Mouse (Mus musculus) c-Kit-positive CD71-positive TER-119-positive erythroid progenitor cells, embryonic 14.5 days (primary cell): Measurements from ENCODE around the gene Hyls1.
A peak's percentile ranks its signal among the peaks of the same experiment; 100 is the strongest.

Experiments
- DNase-seq: peaks from one replicate; pipeline ENCODE4 v3.0.0-alpha.2; 2013; ENCODE audit warnings: low spot score

The Hyls1 gene

DNA sequence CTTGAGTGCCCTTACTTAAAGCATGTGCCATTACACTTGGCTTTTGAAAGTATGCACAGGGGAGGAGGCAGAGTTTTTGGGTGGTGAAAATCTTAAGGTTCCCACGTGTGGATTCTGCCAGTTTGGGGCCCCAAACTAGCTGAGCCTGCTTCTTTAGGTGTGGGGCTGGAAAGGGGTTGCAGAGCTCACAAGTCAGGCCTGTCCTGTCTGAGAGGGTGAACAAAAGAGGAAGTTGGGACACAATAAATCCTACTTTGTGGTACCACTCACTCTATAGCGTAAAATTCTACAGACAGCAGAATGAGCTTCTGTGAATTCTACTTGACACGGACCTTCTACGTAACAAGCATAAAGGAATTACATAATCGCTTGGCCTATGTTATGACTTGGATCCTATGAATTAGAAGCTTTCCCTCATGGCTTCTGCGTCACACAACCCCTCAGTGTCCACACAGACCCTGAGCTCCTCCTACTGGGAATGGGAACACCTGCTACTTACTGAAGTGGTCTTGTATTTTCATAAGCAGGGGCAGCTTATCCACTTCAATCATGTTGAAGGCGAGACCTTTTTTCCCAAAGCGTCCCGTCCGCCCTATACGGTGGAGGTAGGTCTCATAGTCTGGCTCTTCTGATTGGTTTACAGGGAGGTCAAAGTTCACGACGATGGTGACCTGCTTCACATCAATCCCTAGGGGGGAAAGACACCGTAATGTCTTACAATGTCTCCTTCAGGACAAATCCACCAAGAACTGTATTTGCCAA lies 26.9 kb downstream of the Hyls1 start:
- no peak for DNase-seq

DNA sequence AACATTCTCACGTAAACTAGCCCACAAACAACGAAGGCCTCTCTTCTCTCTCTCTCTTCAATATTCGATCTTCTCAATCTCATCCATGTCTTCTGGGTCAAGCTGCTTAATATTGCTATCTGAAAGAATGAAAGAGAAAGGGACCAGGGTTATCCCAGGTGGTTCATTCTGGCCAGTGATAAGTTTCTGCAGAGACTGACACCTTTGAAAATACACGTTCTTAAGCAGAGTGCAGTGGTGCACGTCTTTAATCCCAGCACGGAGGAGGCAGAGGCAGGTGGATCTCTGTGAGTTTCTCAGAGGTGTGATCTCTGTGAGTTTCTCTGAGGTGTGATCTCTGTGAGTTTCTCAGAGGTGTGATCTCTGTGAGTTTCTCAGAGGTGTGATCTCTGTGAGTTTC lies 28.3 kb downstream of the Hyls1 start:
- no peak for DNase-seq

DNA sequence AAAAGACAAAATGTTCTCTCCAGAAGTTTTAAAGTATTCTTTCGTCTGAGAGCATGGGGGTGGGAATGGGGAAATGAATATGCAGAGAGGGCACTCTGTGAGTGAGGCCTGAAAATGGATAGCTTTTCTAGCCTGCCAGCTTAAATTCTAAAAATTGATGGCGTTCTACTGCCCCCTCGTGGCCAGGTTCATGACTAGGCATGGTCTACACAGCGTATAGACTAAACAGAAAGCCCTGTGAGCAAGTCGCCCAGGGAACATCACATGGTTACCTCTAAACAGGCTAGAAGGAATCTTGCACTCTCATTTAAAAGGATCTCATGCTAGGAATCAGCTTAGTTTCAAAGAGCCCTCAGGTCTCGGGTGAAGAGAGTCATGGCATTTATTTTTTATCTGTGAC lies 28.7 kb downstream of the Hyls1 start:
- peak; percentile 61 for DNase-seq

DNA sequence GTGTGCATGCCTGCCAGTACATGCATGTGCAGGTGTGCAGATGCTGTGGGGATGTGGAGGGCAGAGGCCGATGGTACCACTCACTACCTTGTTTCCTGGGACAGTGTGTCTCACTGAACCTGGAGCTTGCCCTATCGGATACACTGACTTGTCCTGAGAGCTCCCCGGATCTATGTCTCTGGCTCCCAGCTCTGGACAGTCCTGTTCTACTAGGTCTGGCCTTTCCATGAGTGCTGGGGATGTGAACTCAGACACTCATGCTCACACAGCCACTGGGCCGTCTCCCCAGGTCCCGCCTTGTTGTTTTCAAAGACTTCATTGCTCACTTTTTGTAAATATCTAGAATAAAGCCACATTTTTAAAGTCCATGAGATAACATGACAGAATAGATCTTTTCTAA lies 29.2 kb downstream of the Hyls1 start:
- no peak for DNase-seq

DNA sequence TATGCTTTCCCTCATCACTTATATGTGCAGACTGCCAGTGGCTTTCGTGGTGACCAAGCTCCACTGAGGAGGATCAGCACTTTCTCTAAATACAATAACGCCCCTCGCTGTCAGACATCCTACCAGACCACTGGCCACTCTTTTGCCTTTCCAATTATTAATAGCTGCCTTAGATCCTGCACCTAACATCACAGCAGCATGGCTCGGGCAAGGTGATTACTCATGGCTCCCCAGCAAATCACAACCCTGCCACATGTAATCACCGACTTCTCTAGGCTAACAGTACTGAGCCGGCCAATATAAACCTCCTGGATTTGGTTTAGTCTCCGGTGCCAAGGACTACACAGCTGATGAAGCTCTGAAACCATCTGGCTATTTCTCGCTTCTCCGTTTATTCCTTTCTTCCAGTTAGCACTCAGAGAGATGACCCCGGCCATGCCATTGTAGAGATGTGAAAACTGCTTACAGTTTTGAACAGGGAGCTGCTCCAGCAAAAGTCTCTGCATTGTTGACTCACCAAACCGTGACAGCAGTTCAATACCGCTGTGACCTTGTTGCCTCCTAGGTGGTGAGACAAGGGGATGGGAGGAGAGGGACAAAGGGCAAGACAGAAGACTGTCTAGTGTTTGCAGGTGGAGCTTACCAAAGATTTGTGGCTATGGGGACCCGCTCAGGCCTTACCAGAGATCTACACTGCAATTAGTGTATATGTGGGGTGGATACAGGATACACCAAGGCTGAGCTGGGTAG lies 31.0 kb downstream of the Hyls1 start:
- DNase-seq = no peak

DNA sequence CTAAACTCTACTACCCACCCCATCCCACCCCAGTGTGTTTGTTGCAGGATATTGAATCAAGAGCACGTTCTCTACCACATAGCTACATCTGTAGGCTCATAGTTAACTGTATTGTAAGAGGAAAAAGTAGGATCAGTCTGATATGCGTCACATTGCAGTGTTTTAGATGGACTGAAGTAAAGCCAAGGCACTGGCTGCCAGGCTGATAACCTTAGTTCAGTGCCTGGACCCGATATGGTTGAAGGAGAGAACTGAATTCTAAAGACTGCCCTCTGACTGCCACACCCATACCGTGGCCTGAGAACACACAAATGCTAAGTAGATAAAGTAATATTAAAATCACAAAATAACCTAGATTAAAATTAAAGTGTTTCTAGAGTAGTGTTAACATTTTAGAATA lies 34.3 kb downstream of the Hyls1 start:
- no peak for DNase-seq

DNA sequence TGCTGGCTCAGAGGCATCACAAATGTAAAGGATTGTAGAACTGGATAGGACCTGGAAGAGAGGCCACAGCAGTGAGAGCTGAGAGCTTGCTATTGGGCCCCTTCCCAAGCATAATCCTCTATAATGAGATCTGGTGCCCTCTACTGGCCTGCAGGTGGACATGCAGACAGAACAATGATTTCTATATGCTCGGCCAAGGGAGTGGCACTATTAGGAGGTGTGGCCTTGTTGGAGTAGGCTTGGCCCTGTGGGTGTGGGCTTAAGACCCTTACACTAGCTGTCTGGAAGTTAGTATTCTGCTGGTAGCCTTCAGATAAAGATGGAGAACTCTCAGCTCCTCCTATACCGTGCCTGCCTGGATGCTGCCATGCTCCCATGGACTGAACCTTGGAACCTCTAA lies 35.1 kb downstream of the Hyls1 start:
- DNase-seq = peak; percentile 33

DNA sequence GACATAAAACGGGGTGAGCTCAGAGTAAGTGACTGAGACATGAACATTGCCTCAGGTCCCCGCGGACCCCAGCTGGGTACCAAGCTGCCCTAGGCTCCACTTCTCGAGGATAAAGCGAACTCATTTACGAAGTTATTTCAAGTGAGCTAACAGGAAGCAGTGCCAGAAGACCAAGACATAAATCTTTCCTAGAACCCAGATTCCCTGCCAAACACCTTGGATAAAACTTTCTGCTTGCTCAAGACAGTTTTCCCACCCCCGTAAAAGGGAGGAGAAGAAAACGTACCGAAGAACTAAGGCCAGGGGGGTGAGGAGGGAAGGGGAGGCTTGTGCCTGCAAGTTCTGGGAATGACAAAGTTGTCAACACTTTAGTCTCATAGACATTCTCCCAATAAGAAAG lies 36.9 kb downstream of the Hyls1 start:
- no peak for DNase-seq

DNA sequence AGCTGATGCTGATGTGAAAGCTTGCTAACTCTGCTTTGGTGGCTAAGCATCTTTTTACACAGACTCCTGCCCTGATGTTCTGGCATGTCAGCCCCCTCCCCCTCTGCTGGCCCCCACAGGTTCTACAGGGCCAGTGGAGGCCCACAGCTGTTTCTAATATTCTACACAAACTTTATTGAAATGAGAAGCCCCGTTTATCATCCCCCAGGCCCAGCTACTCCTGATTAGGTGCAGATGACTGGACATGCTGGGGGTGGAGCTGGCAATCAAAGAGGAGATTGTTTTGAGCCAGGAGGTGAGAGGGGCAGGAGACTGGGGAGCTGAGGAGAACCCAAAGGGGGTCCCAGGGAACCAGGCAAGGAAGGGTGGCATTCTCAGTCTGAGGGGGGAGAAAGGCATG lies 40.4 kb downstream of the Hyls1 start:
- DNase-seq = no peak

DNA sequence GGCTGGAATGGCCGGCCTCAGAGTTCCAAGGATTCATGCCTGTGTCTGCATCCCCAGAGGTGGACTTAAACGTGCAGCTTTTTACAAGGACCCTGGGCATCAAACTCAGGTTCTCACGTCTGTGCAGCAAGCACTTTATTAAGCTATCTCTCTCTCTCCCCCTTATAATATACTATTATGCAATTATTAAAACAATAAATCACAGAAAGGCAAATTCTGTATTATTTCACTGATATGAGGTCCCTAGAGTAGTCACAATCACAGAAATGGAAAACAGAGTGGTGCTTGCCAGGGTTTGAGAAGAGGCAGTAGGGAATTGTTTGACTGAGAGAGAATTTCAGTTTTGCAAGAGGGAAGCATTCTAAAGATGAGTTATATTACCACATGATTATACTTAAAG lies 41.1 kb downstream of the Hyls1 start:
- DNase-seq = no peak

DNA sequence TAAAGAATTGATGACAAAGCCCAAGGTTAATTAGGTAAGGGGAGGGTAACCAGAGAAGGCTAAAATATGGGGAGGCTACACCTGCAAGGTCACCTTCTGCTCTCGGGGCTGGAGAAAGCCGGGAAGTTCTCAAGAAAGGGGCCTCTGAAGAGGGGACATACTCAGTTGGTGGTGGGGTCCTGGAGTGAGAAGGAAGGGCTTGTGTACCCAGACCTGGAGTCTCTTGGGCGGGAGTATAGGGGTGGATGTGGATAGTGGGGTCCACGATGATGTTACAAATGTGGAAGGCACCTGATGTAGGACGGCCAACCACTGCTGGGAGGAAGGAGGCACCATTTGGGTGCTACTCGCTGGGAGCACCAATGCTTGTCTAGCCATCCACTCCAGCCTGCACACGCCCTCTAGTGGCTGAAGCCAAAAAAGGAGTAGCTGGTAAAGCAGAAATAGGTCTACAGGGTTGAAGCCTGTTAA lies 46.2 kb downstream of the Hyls1 start:
- DNase-seq = peak; percentile 29

DNA sequence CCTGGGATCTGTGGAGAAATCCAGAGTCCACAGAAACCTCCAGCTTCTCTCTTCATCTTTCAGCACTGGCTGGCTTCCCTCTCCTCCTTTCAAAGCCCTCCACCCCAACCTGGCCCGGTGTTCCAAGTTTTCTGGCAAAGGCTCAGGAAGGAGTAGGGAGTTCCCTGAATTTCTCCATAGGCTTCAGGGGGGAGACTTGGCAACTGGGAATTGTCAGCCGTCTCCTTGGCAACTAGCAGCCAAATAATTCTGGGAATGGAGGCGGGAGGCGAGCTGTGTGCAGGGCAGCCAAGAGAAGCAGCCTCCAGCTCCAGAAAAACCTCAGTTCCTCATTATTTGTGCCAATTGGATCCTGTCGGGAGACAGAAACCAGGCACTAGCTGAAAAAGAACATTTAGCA lies 46.7 kb downstream of the Hyls1 start:
- no peak for DNase-seq

DNA sequence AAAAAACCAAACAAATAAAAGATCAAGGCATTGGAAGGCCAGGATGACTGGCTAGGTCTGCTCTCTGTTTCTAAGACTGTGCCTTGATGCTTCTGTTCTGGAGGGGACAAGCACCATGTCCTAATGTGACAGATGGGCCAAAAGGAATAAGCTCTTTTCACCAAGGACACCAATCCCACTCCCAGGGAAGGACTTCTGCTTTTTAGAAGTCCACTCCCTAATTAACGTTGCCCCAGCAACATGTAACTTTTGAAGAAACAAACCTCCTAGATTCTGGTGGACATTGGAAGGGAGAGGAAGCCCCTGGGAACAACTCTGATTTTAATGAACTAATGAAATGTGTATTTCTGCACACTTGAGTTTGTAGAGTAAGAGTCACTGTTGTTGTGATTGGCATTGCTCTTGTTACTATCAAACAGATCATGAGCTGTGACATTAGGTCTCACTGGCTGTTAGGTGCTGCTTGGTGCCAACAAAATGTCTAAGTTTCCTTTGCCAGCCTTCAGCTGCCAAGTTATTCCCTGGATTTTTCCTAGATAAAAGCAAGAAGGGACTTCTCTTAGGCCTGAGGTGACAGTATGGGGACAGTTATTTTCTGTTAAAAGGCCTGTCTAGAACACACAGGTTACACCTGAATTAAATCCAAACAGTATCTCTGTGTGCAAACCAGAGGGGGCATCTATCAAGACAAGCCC lies 47.2 kb downstream of the Hyls1 start:
- no peak for DNase-seq

DNA sequence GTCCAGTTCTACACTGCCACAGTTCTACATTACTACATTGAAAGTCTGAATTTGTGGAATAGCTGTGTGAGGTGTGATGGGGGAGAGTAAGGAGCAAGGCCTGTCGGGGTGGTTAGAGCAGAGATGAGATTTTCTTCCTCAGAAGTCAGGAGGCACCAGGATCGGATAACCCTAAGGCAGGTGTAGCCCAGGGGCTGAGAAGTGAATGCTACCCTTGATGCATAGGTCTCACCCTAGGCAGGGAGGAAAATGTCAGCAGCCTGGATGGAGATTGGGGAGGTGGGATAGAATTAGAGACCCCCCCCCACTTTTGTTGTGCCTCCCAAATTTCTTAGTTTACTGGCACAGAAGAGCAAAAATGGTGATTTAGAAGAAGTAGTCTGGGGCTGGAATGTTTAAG lies 48.0 kb downstream of the Hyls1 start:
- no peak for DNase-seq

DNA sequence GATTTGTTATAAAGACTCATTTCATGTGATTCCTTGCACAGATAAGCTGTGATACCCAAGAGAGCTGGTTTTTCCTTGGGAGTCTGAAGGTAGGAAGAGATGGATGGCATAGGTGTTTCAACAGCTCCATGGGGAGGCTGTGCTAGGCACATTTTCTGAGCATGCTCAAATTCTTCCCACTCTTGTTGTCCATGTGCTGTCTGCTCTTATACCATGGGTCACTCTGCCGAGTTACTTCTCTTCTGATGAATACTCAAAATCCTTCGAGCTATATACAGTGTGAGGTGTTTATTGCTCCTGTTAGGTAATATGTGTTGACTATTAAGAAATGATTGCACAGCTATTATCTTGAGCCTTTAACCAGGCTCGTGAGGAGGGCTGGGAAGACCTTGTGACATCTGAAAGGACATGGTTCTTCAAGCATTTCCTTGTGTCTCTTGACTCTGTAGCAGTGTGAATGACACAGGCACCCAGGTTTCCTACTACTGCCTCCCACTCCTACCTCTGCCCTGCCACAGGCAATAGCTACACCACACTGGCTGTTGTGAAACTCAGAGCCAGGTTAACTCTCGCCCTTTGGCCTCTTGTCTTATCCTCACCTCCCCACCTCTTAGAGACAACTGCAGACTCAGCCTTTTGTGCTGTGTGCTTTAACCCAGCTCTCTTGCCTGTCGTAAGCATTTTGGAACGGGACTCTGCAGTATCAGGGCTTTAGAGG lies 49.4 kb downstream of the Hyls1 start:
- no peak for DNase-seq

DNA sequence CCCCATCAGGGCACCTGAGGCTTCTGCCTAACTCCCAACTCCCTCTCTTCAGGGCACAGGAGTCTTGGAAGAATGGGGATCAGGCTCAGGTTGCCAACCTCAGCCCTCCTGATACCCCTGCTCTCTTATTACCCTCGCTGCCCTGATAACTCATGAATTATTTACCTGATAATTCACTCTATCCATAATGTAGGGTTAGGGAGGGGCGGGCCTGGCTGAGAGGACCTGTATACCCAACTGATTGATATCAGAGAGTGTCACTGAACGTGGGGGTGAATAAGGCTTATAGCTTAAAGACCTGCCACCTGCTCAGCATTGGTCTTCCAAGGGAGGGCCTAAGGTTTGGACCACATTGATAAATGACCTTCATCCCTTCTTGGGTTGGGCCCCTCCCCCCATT lies 52.0 kb downstream of the Hyls1 start, which contains the start of gene Gm1113:
Gene Gm1113, minus strand, starts transcription at position 101 of the 400 bp plus-strand sequence.
- DNase-seq = no peak

DNA sequence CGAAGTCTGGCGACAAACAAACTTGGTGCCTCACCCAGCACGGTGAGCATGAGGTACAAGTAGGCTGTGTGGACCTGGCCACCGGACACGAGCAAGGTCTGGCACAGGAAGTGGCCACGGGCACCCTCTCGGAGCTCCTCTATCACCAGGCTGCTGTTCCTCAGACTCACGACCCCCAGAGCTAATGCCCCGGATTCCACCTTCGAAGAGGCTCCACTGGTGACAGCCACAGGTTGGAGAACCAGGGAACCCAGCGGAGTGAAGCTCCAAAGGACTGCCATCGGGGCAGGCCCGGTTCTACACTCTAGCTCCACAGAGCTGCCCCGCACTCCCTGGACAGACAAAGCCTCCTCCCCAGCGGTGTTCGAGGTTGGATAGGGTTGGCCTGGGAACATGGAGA lies 53.5 kb downstream of the Hyls1 start:
- no peak for DNase-seq

DNA sequence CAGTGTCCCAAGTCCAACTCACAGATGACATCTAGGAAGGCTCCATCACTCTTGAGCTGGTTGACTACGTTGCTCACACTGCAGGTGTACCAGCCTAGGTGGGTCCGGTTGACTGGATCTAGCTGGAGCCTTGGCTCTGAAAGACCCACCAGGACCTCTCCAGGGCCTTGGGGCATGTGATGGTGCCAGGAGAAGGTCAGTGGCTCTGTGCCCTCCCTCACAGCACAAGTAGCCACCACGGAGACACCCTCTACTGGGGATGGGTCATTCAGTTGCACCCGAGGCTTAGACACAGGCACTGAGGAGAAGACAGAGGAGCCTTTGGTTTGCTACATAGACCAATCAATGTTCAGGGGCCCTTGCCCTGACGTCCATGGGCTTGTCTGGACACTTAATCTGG lies 54.0 kb downstream of the Hyls1 start:
- no peak for DNase-seq

DNA sequence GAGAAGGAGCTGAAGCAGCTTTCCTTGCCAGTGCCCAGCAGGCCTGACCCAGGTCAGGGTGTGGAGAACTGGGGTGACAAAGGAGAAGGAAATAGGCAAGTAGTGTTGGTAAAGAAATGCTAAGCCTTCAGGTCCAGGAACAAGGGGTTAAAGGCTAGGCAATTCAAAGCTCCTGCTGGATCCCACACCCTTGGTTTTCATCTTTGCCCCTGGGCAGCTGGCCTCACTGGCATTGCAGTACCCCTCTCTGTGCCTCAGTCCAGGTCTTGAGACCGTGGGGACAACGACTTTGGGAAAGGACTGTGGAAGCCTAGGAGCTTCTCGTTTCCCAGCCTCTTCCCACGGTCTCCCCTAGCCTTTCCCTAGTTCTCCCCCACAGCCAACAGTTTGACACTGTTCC lies 56.3 kb downstream of the Hyls1 start:
- no peak for DNase-seq
